Mouse (Mus musculus): ENCODE data around the gene Dlx3.

The Dlx3 gene

GRCm38 (mm10) chr11:95119990-95120632 is at the start of gene Dlx3:
Dlx3 (plus strand) TSS chr11:95120119.
- in situ Hi-C loops (cut with MboI; ENCODE audit: low sequenced_read_pairs): loop anchor here (5.0 kb wide), 1 partner anchor 112 kb away; no protein-coding TSS in a partner anchor

- in situ Hi-C loops (cut with MboI; ENCODE audit: low sequenced_read_pairs): no loop called here
Observed at GRCm38 (mm10) chr11:95070140-95071107, 49.5 kb upstream of the Dlx3 start.

GRCm38 (mm10) chr11:95071266-95071665 is 48.7 kb upstream of the Dlx3 start:
- in situ Hi-C loops (cut with MboI; ENCODE audit: low sequenced_read_pairs): no loop called here

- in situ Hi-C loops (cut with MboI; ENCODE audit: low sequenced_read_pairs): no loop called here
Observed at GRCm38 (mm10) chr11:95072136-95072535, 47.8 kb upstream of the Dlx3 start.

- in situ Hi-C loops (cut with MboI; ENCODE audit: low sequenced_read_pairs): no loop called here
Observed at GRCm38 (mm10) chr11:95072804-95073203, 47.1 kb upstream of the Dlx3 start.

GRCm38 (mm10) chr11:95073835-95074234 is 46.1 kb upstream of the Dlx3 start:
- in situ Hi-C loops (cut with MboI; ENCODE audit: low sequenced_read_pairs): no loop called here

- in situ Hi-C loops (cut with MboI; ENCODE audit: low sequenced_read_pairs): no loop called here
Observed at GRCm38 (mm10) chr11:95074694-95075093, 45.2 kb upstream of the Dlx3 start.

GRCm38 (mm10) chr11:95075197-95076040 is 44.5 kb upstream of the Dlx3 start:
- in situ Hi-C loops (cut with MboI; ENCODE audit: low sequenced_read_pairs): no loop called here

- in situ Hi-C loops (cut with MboI; ENCODE audit: low sequenced_read_pairs): no loop called here
Observed at GRCm38 (mm10) chr11:95076041-95076535, 43.8 kb upstream of the Dlx3 start.

- in situ Hi-C loops (cut with MboI; ENCODE audit: low sequenced_read_pairs): no loop called here
Observed at GRCm38 (mm10) chr11:95076536-95077111, 43.3 kb upstream of the Dlx3 start, which contains the start of gene Itga3. Itga3 (minus strand) TSS chr11:95076801.

- in situ Hi-C loops (cut with MboI; ENCODE audit: low sequenced_read_pairs): no loop called here
Observed at GRCm38 (mm10) chr11:95077956-95078355, 42.0 kb upstream of the Dlx3 start.

GRCm38 (mm10) chr11:95079256-95079875 is 40.6 kb upstream of the Dlx3 start:
- in situ Hi-C loops (cut with MboI; ENCODE audit: low sequenced_read_pairs): no loop called here

GRCm38 (mm10) chr11:95080783-95081182 is 39.1 kb upstream of the Dlx3 start:
- in situ Hi-C loops (cut with MboI; ENCODE audit: low sequenced_read_pairs): no loop called here

GRCm38 (mm10) chr11:95082896-95083295 is 37.0 kb upstream of the Dlx3 start:
- in situ Hi-C loops (cut with MboI; ENCODE audit: low sequenced_read_pairs): no loop called here

- in situ Hi-C loops (cut with MboI; ENCODE audit: low sequenced_read_pairs): no loop called here
Observed at GRCm38 (mm10) chr11:95084175-95084574, 35.7 kb upstream of the Dlx3 start.

GRCm38 (mm10) chr11:95084811-95085382 is 35.0 kb upstream of the Dlx3 start:
- in situ Hi-C loops (cut with MboI; ENCODE audit: low sequenced_read_pairs): no loop called here

- in situ Hi-C loops (cut with MboI; ENCODE audit: low sequenced_read_pairs): no loop called here
Observed at GRCm38 (mm10) chr11:95085710-95086109, 34.2 kb upstream of the Dlx3 start.

GRCm38 (mm10) chr11:95086229-95086628 is 33.7 kb upstream of the Dlx3 start:
- in situ Hi-C loops (cut with MboI; ENCODE audit: low sequenced_read_pairs): no loop called here
